Mouse (Mus musculus): ENCODE data around the gene Nfib. TPM values are rescaled to one million over a fixed set of nuclear protein-coding genes. Genes with fewer than 3 reads are reported as not detected.

Gene Nfib
- total and polyA plus RNA-seq, 3 experiments, result 0.16 TPM; not detected in 2

DNA sequence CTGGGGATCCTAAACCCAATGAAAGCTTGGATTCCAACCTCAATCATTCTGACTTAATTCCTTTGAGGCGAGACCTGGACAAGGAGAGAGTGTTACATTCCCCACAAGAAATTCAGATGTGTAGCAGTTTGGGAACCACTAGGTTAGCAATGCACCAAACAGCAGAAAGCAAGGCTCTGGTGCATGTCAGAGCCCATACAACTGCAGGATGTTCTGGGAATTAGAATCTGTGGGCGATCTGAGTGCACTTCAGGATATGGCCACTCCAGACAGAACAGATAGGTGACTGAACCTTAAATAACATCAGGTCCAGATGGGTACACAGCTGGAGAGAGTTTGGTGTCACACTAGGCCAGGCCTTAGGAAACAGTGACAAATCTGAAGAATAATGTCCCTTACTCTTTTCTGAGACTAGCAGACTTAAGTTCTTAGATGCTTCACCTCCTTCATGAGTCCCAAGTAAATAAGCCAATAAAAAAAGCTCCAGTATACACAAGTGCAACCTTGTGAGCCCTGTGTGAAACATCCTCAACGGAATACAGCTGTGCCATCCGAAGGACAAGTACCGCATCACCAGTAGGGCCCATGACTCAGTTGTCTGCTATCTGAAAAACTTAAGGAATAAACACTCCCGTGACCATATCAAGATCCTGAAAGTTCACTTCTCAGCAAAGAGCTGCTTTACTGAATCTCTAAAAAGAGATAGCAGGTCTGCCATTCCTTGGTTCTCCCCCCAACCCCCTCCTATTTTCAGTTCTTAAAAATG, 336.4 kb downstream of the Nfib start:
- Histone ChIP-seq H3K4me1 (ENCODE audit: insufficient read depth, low read depth, low read length) (no peaks in the 10 kb centered on the region), H3K36me3 (replicated peaks) (no peaks in the 10 kb centered on the region), H3K27me3 (ENCODE audit: insufficient read depth, low read length) (no peaks in the 10 kb centered on the region), H3K9me3 (replicated peaks) (peaks cover 13% of the 10 kb centered on the region), H3K4me3 (ENCODE audit: low read depth, low read length) (no peak overlapping the region)
- DNase-seq (ENCODE audit: low spot score) (no peak), ATAC-seq (ENCODE audit: extremely low read depth, insufficient number of reproducible peaks, low FRiP score, poor library complexity, severe bottlenecking) (no peak)
- no peak for TF ChIP-seq TAL1 (conservative IDR thresholded peaks at IDR 0.05; ENCODE audit: low read depth, low read length)
- no peak for TF ChIP-seq CTCF (IDR thresholded peaks at IDR 0.05; ENCODE audit: low read depth, low read length)
- TF ChIP-seq POLR2AphosphoS5 (IDR thresholded peaks at IDR 0.05; ENCODE audit: insufficient replicate concordance, low read depth, low read length), result no peak
- TF ChIP-seq GATA2 (IDR thresholded peaks at IDR 0.05; ENCODE audit: borderline replicate concordance, low read depth, low read length), result no peak
- TF ChIP-seq GATA1 (IDR thresholded peaks at IDR 0.05; ENCODE audit: borderline replicate concordance, low read length), result no peak

DNA sequence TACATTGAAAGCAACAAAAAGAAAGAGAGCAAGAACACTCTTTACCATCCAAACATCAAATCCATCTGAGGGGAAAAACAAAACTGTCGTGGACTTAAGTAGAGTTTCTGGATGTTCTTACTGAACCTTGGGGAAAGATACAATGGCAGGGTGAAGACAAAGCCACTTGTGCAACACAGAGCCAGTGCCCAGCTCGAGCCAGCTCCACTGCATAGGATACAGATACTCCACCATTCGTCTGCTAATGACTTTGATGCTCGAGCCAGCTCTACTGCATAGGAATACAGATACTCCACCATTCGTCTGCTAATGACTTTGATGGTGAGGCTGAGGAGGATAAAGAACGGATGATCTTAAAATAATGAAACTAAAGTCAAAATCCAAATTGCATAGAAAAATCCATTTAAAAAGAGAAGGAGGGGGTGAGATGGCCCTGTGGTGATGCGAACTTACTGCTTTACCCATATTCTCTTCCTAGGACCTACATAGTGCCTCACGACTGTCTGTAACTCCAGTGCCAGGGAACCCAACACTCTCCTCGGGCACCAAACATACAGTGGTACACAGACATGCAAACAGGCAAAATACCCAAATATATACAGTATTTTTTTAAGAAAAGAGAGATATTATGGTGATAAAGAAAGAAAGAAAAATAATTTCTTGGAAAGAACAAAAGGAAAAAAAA, 337.3 kb downstream of the Nfib start:
- no peak for ATAC-seq (ENCODE audit: extremely low read depth, insufficient number of reproducible peaks, low FRiP score, poor library complexity, severe bottlenecking)
- Histone ChIP-seq H3K27me3 (ENCODE audit: insufficient read depth, low read length) (no peaks in the 10 kb centered on the region), H3K36me3 (replicated peaks) (no peaks in the 10 kb centered on the region), H3K4me1 (ENCODE audit: insufficient read depth, low read depth, low read length) (no peaks in the 10 kb centered on the region), H3K9me3 (replicated peaks) (peaks cover 14% of the 10 kb centered on the region), H3K4me3 (ENCODE audit: low read depth, low read length) (no peak overlapping the region)
- no peak for TF ChIP-seq GATA1 (IDR thresholded peaks at IDR 0.05; ENCODE audit: borderline replicate concordance, low read length)
- no peak for TF ChIP-seq CTCF (IDR thresholded peaks at IDR 0.05; ENCODE audit: low read depth, low read length)
- TF ChIP-seq GATA2 (IDR thresholded peaks at IDR 0.05; ENCODE audit: borderline replicate concordance, low read depth, low read length), result no peak
- no peak for TF ChIP-seq POLR2AphosphoS5 (IDR thresholded peaks at IDR 0.05; ENCODE audit: insufficient replicate concordance, low read depth, low read length)
- no peak for TF ChIP-seq TAL1 (conservative IDR thresholded peaks at IDR 0.05; ENCODE audit: low read depth, low read length)
- DNase-seq (ENCODE audit: low spot score), result no peak

DNA sequence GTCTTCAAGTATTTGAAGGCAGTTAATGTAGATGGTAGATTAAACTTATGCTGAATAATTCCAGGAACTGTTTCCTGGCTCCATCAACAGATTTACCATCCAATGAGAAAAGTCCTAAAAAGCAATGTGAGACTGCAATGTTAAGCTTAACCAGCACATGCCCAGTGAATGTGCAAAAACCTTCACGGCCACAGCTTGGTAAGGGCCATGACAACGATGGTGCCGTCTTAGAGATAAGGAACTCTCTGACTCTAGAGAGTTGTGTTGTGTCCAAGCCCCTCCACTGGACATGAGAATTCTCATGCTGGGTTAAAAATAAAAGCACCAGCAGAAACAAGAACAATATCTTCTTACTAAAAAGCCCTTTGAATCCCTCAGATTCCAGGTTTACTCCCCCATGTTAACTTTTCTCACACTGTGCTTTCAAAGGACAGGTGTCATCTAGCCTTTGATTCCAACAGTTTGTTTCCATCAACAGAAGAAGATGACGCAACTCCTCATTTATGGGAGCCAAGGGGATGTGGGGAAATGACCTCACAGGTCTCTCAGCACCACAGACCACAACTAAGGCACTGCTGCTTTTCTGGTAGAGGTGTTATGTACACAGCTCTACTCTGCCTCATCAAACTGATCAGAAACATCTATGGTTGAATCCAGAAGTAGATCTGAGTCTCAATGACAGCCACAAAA, 340.7 kb downstream of the Nfib start:
- DNase-seq (ENCODE audit: low spot score) (no peak), ATAC-seq (ENCODE audit: extremely low read depth, insufficient number of reproducible peaks, low FRiP score, poor library complexity, severe bottlenecking) (no peak)
- no peak for TF ChIP-seq TAL1 (conservative IDR thresholded peaks at IDR 0.05; ENCODE audit: low read depth, low read length)
- no peak for TF ChIP-seq POLR2AphosphoS5 (IDR thresholded peaks at IDR 0.05; ENCODE audit: insufficient replicate concordance, low read depth, low read length)
- TF ChIP-seq GATA1 (IDR thresholded peaks at IDR 0.05; ENCODE audit: borderline replicate concordance, low read length), result no peak
- no peak for TF ChIP-seq CTCF (IDR thresholded peaks at IDR 0.05; ENCODE audit: low read depth, low read length)
- no peak for TF ChIP-seq GATA2 (IDR thresholded peaks at IDR 0.05; ENCODE audit: borderline replicate concordance, low read depth, low read length)
- no peaks in the 10 kb centered on the region for H3K36me3 ChIP-seq (replicated peaks)
- H3K9me3 ChIP-seq (replicated peaks), result peaks cover 19% of the 10 kb centered on the region; the same call in 1 of the 2 replicates
- H3K4me3 ChIP-seq (ENCODE audit: low read depth, low read length), result no peak overlapping the region
- no peaks in the 10 kb centered on the region for H3K27me3 ChIP-seq (ENCODE audit: insufficient read depth, low read length)
- H3K4me1 ChIP-seq (ENCODE audit: insufficient read depth, low read depth, low read length), result no peaks in the 10 kb centered on the region

DNA sequence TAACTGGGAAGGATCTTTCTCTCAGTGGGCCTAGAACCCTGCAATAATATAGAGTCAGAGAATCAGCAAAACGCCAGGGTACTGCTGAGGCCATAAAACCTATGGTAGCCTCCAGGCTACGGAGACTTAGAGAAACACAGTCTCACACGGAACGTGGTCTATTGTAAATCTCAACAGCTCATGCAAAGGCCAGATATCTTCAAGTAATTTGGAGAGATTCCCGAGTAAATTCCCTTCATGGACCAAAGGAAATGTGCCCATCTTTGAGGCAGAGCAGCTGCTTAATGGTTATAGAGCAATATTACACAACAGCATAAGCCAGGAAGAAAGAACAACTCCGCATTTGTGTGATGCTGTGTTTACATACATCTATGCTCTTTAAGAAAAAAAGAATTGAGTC, 341.6 kb downstream of the Nfib start:
- no peaks in the 10 kb centered on the region for H3K27me3 ChIP-seq (ENCODE audit: insufficient read depth, low read length)
- ATAC-seq (ENCODE audit: extremely low read depth, insufficient number of reproducible peaks, low FRiP score, poor library complexity, severe bottlenecking) (no peak), DNase-seq (ENCODE audit: low spot score) (no peak)
- H3K4me1 ChIP-seq (ENCODE audit: insufficient read depth, low read depth, low read length), result no peaks in the 10 kb centered on the region
- TF ChIP-seq GATA1 (IDR thresholded peaks at IDR 0.05; ENCODE audit: borderline replicate concordance, low read length) (no peak), GATA2 (IDR thresholded peaks at IDR 0.05; ENCODE audit: borderline replicate concordance, low read depth, low read length) (no peak), TAL1 (conservative IDR thresholded peaks at IDR 0.05; ENCODE audit: low read depth, low read length) (no peak), POLR2AphosphoS5 (IDR thresholded peaks at IDR 0.05; ENCODE audit: insufficient replicate concordance, low read depth, low read length) (no peak), CTCF (IDR thresholded peaks at IDR 0.05; ENCODE audit: low read depth, low read length) (no peak)
- peaks cover 19% of the 10 kb centered on the region; the same call in 1 of the 2 replicates for H3K9me3 ChIP-seq (replicated peaks)
- no peaks in the 10 kb centered on the region for H3K36me3 ChIP-seq (replicated peaks)
- H3K4me3 ChIP-seq (ENCODE audit: low read depth, low read length), result no peak overlapping the region

DNA sequence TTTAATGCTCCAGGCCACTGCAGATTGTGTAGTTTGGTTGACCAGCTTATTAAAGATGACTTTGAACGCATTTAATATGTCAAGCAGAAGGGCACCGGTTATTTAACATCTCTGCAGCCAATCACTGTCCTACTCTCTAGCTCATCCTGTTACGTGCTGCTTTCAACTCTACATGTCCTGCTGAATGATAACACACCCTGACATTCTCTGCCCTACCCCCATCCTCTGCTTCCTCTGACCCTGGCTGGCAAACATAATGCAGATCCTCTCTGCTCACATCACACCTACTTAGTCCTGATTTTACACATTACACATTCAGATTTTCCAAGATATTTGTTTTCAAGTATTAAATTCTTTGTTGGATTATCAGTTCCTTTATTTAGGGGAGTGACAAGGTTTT, 343.3 kb downstream of the Nfib start:
- DNase-seq (ENCODE audit: low spot score) (no peak), ATAC-seq (ENCODE audit: extremely low read depth, insufficient number of reproducible peaks, low FRiP score, poor library complexity, severe bottlenecking) (no peak)
- H3K36me3 ChIP-seq (replicated peaks), result no peaks in the 10 kb centered on the region
- TF ChIP-seq GATA1 (IDR thresholded peaks at IDR 0.05; ENCODE audit: borderline replicate concordance, low read length) (no peak), TAL1 (conservative IDR thresholded peaks at IDR 0.05; ENCODE audit: low read depth, low read length) (no peak), GATA2 (IDR thresholded peaks at IDR 0.05; ENCODE audit: borderline replicate concordance, low read depth, low read length) (no peak), CTCF (IDR thresholded peaks at IDR 0.05; ENCODE audit: low read depth, low read length) (no peak), POLR2AphosphoS5 (IDR thresholded peaks at IDR 0.05; ENCODE audit: insufficient replicate concordance, low read depth, low read length) (no peak)
- no peaks in the 10 kb centered on the region for H3K27me3 ChIP-seq (ENCODE audit: insufficient read depth, low read length)
- no peak overlapping the region for H3K4me3 ChIP-seq (ENCODE audit: low read depth, low read length)
- peaks cover 15% of the 10 kb centered on the region; the same call in 1 of the 2 replicates for H3K9me3 ChIP-seq (replicated peaks)
- H3K4me1 ChIP-seq (ENCODE audit: insufficient read depth, low read depth, low read length), result no peaks in the 10 kb centered on the region

Measured in G1E (cell line).